Mouse (Mus musculus) ES-E14 (cell line): Measurements from ENCODE around the gene Fga.

Source experiments
- CHD2 ChIP-seq: IDR thresholded peaks from 2 replicates; pipeline ENCODE4 v1.6.1; 2014; ENCODE audit warnings: mild to moderate bottlenecking, low read depth, low read length, inconsistent platforms
- HCFC1 ChIP-seq: IDR thresholded peaks from 2 replicates; pipeline ENCODE4 v1.6.1; 2012; ENCODE audit warnings: low read length, inconsistent platforms, borderline replicate concordance; ENCODE audit not compliant: insufficient read depth
- MAFK ChIP-seq: IDR thresholded peaks from 2 replicates; pipeline ENCODE4 v1.6.1; 2014; ENCODE audit warnings: mild to moderate bottlenecking, low read depth, low read length, inconsistent platforms; ENCODE audit not compliant: insufficient read depth
- ZNF384 ChIP-seq: IDR thresholded peaks from 2 replicates; pipeline ENCODE4 v1.6.1; 2012; ENCODE audit warnings: low read depth, low read length, inconsistent platforms

DNA sequence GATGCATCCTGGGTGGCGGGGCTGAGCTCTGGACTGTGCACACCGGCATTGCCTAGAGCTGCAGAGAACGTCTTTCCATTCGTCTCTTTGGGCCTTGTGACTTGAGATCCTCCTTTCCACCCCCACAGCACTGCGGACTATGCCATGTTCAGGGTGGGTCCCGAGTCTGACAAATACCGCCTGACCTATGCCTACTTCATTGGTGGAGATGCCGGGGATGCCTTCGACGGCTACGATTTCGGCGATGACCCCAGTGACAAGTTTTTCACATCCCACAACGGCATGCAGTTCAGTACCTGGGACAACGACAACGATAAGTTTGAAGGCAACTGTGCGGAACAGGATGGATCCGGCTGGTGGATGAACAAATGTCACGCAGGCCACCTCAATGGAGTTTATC lies 13.2 kb upstream of the Fga start:
- TF ChIP-seq ZNF384 (no peak), MAFK (no peak), HCFC1 (no peak), CHD2 (no peak)
